Mouse (Mus musculus) kidney, embryonic 15.5 days (tissue): ENCODE results near the gene Apoh. TPM values are rescaled to one million over a fixed set of nuclear protein-coding genes. Genes with fewer than 3 reads are reported as not detected.

Experiments used
- ATAC-seq: fragments of 200-750 bp; cut with Nextera tagmentation; replicated peaks from 2 replicates; pipeline ENCODE4 v1.8.0; 2017; ENCODE audit warnings: moderate TSS enrichment; ENCODE audit not compliant: low FRiP score
- H3K27ac ChIP-seq: fragments of 300-500 bp; sonication (generic); 2 replicates; pipeline ENCODE4 v1.5.1; 2015; ENCODE audit warnings: mild to moderate bottlenecking, inconsistent platforms
- H3K27me3 ChIP-seq: fragments of 300-500 bp; sonication (generic); 2 replicates; pipeline ENCODE4 v1.6.1; 2015; ENCODE audit warnings: inconsistent platforms
- H3K36me3 ChIP-seq: fragments of 300-500 bp; sonication (generic); 2 replicates; pipeline ENCODE4 v1.6.1; 2015; ENCODE audit warnings: inconsistent platforms
- H3K4me1 ChIP-seq: fragments of 300-500 bp; sonication (generic); 2 replicates; pipeline ENCODE4 v1.6.1; 2015; ENCODE audit warnings: inconsistent platforms
- H3K4me2 ChIP-seq: fragments of 300-500 bp; sonication (generic); 2 replicates; pipeline ENCODE4 v1.6.1; 2015; ENCODE audit warnings: moderate library complexity, mild to moderate bottlenecking, inconsistent platforms
- H3K4me3 ChIP-seq: fragments of 300-500 bp; sonication (generic); replicated peaks from 2 replicates; pipeline ENCODE4 v1.5.1; 2015; ENCODE audit warnings: mild to moderate bottlenecking, inconsistent platforms
- H3K9ac ChIP-seq: fragments of 300-500 bp; sonication (generic); 2 replicates; pipeline ENCODE4 v1.6.1; 2015; ENCODE audit warnings: mild to moderate bottlenecking, inconsistent platforms
- H3K9me3 ChIP-seq: fragments of 300-500 bp; sonication (generic); replicated peaks from 2 replicates; pipeline ENCODE4 v1.6.1; 2016; ENCODE audit warnings: inconsistent platforms
- WGBS: fragments of 180-500 bp; shearing (Covaris S2); methylation state at CpG from one replicate; pipeline ENCODE4 v1.1.7; 2015; ENCODE audit warnings: mixed read lengths; 5-methylcytosine and 5-hydroxymethylcytosine counted together
- polyA plus RNA-seq: library from polyadenylated mRNA; unstranded; fragments of >200 nt; fragmentation: Nextera tagmentation; extraction: Ambion mirVana; gene quantifications from 2 replicates; pipeline ENCODE4 v1.2.1, GENCODE M21; 2015

Gene Apoh
- polyA plus RNA-seq, 1 experiment from 2014 or later, result 7.0 TPM

DNA sequence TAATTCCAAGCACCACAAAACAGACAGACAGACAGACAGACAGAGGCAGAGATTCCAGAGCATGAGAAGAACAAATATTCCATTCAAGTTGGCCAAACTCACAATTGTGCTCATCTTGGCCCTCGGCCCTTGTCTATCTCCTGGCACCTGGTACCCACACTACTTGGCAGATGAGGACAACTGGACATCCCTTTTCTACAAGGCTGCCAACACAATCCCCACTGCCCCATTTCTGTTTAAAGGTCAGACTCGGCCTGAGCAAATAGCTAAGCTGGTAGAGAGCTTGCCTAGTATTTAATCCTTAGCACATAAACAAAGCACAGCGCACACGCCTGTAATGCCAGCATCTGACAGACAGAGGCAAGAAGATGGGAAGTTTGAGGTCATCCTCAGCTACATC, 7.6 kb upstream of the Apoh start:
- 0 out of 2 replicates have a peak, but pooled peaks cover 7% of the 10 kb centered on the region for H3K36me3 ChIP-seq
- WGBS, result 93% methylated on average over 4 of the region's 4 CpGs
- H3K4me3 ChIP-seq, result no peak overlapping the region
- no peak overlapping the region for H3K9ac ChIP-seq
- peaks cover 43% of the 10 kb centered on the region for H3K4me1 ChIP-seq
- H3K27me3 ChIP-seq, result no peaks in the 10 kb centered on the region
- H3K9me3 ChIP-seq, result no peaks in the 10 kb centered on the region
- no peak overlapping the region for H3K27ac ChIP-seq
- ATAC-seq, result no peak
- no peak overlapping the region for H3K4me2 ChIP-seq

DNA sequence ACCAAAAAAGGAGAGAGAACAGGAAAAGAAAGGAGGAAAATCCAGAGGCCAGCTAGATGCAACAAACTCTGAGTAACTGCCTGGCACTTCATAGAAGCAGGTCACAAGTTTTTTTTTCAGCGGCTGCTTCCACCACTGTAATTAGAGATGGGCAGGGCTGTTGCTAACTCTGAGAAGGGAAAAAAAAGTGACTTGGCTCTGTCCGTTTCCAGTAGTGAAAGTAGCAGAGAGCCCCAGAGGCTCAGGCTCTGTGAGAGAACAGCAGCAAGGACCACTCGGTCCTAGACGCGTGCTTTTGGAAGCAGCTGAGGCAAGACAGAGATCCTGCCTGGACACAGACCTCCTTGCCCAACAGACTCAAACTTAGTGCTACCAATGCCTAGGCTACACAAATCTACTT, 6.7 kb upstream of the Apoh start:
- no peaks in the 10 kb centered on the region for H3K27me3 ChIP-seq
- no peak overlapping the region for H3K4me3 ChIP-seq
- peak overlapping the region; percentile 30; the same call in 1 of the 2 replicates for H3K27ac ChIP-seq
- 15% methylated on average over 5 of the region's 5 CpGs for WGBS
- 0 out of 2 replicates have a peak, but pooled peaks cover 7% of the 10 kb centered on the region for H3K36me3 ChIP-seq
- H3K9me3 ChIP-seq, result no peaks in the 10 kb centered on the region
- ATAC-seq, result no peak
- H3K4me2 ChIP-seq, result no peak overlapping the region
- peaks cover 43% of the 10 kb centered on the region for H3K4me1 ChIP-seq
- no peak overlapping the region for H3K9ac ChIP-seq

DNA sequence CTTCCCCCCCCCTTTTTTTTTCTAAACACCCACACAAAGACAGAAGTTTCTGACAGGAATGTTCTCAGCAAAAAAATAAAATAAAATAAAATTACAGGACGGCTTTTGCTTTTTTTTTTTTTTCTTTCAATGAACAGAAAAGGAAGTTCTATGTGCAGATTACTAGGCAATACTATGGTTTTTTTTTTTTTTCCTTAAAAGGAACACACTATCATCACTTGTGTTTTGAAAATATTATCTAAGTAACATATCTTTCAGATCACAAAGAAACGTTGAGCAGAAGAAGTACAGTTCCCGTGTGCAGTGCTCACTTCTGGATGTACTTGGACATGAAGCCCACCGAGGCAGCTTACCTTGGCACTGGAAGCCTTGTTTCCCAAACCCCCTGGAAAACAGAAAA, 2.9 kb upstream of the Apoh start:
- no peaks in the 10 kb centered on the region for H3K9me3 ChIP-seq
- no peaks in the 10 kb centered on the region for H3K27me3 ChIP-seq
- H3K27ac ChIP-seq, result no peak overlapping the region
- 0 out of 2 replicates have a peak, but pooled peaks cover 7% of the 10 kb centered on the region for H3K36me3 ChIP-seq
- WGBS, result 80% methylated on average over 4 of the region's 4 CpGs
- no peak overlapping the region for H3K4me3 ChIP-seq
- ATAC-seq, result no peak
- no peak overlapping the region for H3K4me2 ChIP-seq
- H3K9ac ChIP-seq, result no peak overlapping the region
- peaks cover 42% of the 10 kb centered on the region for H3K4me1 ChIP-seq

DNA sequence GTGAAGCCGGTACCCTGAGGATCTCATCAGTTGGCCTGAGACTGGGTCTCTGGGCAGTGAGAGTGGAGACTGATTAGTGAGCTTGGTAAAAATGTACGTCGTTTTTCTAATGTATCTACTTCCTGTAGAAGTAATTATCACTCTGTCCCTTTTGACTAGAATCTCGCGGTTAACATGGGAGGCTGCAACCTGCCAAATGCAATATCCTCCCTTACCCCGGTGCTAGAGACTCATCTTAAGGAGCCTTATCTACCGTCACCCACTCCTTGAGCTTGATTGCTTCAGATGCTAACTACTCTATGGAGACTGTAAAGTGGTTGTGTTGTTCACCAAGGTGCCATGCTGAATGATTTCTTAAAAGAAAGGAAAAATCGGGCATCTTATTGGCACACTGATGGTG, 1.4 kb upstream of the Apoh start:
- no peaks in the 10 kb centered on the region for H3K9me3 ChIP-seq
- H3K36me3 ChIP-seq, result 0 out of 2 replicates have a peak, but pooled peaks cover 7% of the 10 kb centered on the region
- H3K9ac ChIP-seq, result no peak overlapping the region
- 45% methylated on average over 8 of the region's 8 CpGs for WGBS
- H3K27me3 ChIP-seq, result no peaks in the 10 kb centered on the region
- H3K4me2 ChIP-seq, result peak overlapping the region; percentile 99
- H3K4me1 ChIP-seq, result peaks cover 30% of the 10 kb centered on the region
- peak overlapping the region; percentile 85 for H3K4me3 ChIP-seq
- no peak for ATAC-seq
- no peak overlapping the region for H3K27ac ChIP-seq

DNA sequence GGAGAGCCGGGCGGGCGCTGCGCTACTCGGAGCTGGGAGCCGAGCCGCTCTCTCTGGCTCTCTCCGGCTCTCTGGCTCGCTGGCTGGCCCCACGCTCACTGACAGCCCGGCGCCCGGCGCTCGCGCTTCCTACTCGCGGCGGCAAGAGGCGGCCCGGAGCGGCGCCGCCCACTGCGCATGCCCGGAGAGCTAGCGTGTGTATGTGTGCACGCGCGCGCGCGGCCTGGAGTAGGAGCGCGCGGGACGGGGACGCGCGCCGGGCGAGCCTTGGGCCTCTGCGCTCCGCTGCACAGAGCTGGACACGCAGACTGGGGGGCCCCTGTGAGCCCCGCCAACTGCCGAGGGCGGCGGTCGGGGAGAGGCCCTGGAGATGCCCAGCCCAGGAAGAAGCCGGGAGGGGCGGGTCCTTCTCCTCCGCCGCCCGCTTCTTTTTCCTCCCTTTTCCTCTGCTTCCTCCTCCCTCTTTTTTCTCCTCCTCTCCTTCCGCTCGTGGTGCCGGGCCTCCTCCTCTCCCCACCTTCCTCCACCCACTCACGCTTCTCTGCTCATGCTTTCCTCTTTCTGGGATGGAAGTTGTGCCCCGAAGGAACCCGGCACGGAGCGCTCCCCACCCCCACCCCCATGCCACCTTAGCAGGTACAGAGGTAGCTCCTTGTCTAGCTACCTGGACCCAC, 772 bp downstream of the Apoh start, which contains the start of gene Prkca:
TSS of gene Prkca (minus strand) at position 140 of the 674 bp plus-strand sequence.
- H3K9me3 ChIP-seq, result no peaks in the 10 kb centered on the region
- 0 out of 2 replicates have a peak, but pooled peaks cover 3% of the 10 kb centered on the region for H3K36me3 ChIP-seq
- H3K4me1 ChIP-seq, result peaks cover 22% of the 10 kb centered on the region
- peak within 1 kb of the TSS; percentile 81 for H3K9ac ChIP-seq
- peak within 1 kb of the TSS; percentile 86 for H3K27ac ChIP-seq
- peak within 1 kb of the TSS; percentile 99 for H3K4me2 ChIP-seq
- ATAC-seq, result peak; percentile 95
- H3K27me3 ChIP-seq, result no peaks in the 10 kb centered on the region
- H3K4me3 ChIP-seq, result peak within 1 kb of the TSS; percentile 85
- under 1% methylated on average over 55 of the region's 63 CpGs for WGBS

DNA sequence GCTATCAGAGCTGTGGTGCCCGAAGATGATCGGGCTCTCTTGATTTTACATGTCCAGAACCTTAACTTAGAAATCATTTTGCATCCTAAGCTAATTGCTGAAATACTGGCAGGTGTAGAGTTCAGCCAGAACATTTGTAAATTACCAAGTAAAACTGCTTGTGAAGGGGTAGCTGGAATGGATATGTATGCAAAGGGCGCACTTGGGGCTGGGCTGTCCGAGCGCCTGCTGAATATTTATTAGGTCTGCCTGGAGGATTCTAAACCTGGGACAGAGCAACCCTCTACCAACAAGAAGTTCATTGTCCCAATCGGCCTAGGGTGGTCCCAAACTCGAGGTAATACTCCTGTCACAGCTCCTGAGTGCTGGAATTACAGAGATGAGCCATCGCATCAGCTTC, 1.6 kb downstream of the Apoh start:
- peak overlapping the region; percentile 99 for H3K4me2 ChIP-seq
- no peak overlapping the region for H3K9ac ChIP-seq
- no peak for ATAC-seq
- peaks cover 22% of the 10 kb centered on the region for H3K4me1 ChIP-seq
- 57% methylated on average over 8 of the region's 8 CpGs for WGBS
- H3K27ac ChIP-seq, result no peak overlapping the region
- H3K4me3 ChIP-seq, result peak overlapping the region; percentile 85
- 0 out of 2 replicates have a peak, but pooled peaks cover 2% of the 10 kb centered on the region for H3K36me3 ChIP-seq
- H3K27me3 ChIP-seq, result no peaks in the 10 kb centered on the region
- H3K9me3 ChIP-seq, result no peaks in the 10 kb centered on the region

DNA sequence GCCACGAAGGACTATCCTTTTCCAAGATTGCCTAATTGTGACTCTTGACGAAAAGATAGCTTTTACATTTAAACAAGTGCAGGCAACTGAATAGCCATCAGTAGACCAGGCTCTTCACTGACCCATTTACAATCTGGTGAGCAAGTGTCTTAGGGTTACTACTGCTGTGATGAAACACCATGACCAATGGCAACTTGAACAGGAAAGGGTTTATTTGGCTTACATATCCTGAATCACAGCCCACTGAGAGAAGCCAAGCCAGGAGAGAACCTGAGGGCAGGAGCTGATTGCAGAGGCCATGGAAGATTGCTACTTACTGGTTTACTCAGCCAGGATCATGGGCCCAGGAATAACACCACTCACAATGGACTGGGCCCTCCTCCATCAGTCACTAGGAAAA, 2.2 kb downstream of the Apoh start:
- WGBS, result 83% methylated on average over 2 of the region's 2 CpGs
- ATAC-seq, result no peak
- H3K9ac ChIP-seq, result no peak overlapping the region
- no peak overlapping the region for H3K4me2 ChIP-seq
- no peak overlapping the region for H3K27ac ChIP-seq
- H3K4me1 ChIP-seq, result peaks cover 22% of the 10 kb centered on the region
- H3K36me3 ChIP-seq, result no peaks in the 10 kb centered on the region
- no peaks in the 10 kb centered on the region for H3K27me3 ChIP-seq
- H3K4me3 ChIP-seq, result no peak overlapping the region
- H3K9me3 ChIP-seq, result no peaks in the 10 kb centered on the region

DNA sequence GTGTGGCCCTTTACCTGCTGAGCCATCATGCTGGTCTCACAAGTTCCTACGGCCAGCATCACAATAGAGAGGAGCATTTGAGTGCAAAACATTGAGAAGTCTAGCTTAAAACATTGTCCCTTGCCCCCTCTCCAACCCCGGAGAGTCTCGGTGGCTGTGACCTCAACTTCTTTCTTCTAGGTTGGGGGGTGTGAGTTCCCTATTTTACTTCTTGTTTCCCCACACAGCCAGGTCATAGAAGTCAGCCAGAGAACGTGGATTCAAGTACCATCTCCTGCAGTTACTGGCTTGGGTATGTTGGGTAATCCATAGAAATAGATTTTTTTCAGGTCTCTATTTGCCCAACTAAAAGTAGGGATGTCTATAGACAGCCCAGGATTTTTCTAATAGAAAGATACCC, 7.6 kb downstream of the Apoh start:
- Histone ChIP-seq H3K27me3 (no peaks in the 10 kb centered on the region), H3K27ac (no peak overlapping the region), H3K4me3 (no peak overlapping the region), H3K4me1 (no peaks in the 10 kb centered on the region), H3K36me3 (no peaks in the 10 kb centered on the region), H3K9ac (no peak overlapping the region), H3K9me3 (no peaks in the 10 kb centered on the region), H3K4me2 (no peak overlapping the region)
- no peak for ATAC-seq
- 85% methylated on average over 4 of the region's 4 CpGs for WGBS

DNA sequence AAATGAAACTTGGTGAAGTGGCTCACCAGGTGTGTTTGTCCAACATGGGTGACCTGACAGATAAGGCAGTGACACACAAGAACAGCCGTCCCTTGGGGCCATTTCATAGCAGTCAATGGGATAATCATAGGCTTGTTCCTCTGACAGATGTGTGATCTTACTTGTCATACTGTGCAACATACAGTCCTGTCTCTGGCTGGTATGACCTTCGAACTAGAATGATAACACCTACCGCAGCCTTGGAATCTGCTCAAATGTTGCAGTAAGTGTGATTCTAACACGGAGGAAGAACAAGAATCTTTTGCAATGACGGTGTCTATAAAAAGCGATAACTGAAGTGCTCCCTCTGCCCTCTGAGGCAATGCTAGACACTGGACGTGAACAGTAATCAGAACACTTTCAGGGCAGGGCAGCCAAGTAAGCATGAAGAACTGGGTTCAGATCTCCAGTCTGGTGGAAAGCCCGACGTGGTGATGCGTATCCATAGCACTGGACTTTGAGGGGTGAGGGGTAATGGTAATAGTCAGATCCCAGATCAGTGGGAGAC, 9.8 kb downstream of the Apoh start:
- Histone ChIP-seq H3K27ac (no peak overlapping the region), H3K9me3 (no peaks in the 10 kb centered on the region), H3K27me3 (no peaks in the 10 kb centered on the region), H3K4me1 (no peaks in the 10 kb centered on the region), H3K4me2 (no peak overlapping the region), H3K36me3 (no peaks in the 10 kb centered on the region), H3K4me3 (no peak overlapping the region), H3K9ac (no peak overlapping the region)
- 90% methylated on average over 10 of the region's 10 CpGs for whole genome bisulfite sequencing
- ATAC-seq, result no peak

DNA sequence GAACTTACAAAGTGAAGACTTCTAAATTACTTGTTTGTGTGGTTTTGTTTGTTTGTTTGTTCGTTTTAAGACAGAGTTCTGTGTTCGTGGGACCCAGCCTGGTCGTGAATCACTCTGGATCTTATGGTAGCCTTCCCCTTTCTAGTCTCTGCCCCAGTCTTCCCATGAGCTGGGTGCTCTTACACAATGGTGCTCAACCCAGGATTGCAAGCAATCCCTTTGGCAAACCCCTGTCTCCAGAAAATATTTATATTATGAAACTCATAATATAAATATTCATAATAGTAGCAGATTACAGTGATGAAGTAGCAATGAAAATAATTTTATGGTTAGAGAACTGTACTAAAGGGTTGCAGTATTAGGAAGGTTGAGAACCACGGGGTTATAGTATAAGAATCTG, 12.9 kb downstream of the Apoh start:
- no peaks in the 10 kb centered on the region for H3K4me1 ChIP-seq
- H3K36me3 ChIP-seq, result no peaks in the 10 kb centered on the region
- no peak overlapping the region for H3K9ac ChIP-seq
- H3K4me2 ChIP-seq, result no peak overlapping the region
- no peaks in the 10 kb centered on the region for H3K9me3 ChIP-seq
- H3K4me3 ChIP-seq, result no peak overlapping the region
- ATAC-seq, result no peak
- no peak overlapping the region for H3K27ac ChIP-seq
- 71% methylated on average over 4 of the region's 4 CpGs for WGBS
- H3K27me3 ChIP-seq, result no peaks in the 10 kb centered on the region

DNA sequence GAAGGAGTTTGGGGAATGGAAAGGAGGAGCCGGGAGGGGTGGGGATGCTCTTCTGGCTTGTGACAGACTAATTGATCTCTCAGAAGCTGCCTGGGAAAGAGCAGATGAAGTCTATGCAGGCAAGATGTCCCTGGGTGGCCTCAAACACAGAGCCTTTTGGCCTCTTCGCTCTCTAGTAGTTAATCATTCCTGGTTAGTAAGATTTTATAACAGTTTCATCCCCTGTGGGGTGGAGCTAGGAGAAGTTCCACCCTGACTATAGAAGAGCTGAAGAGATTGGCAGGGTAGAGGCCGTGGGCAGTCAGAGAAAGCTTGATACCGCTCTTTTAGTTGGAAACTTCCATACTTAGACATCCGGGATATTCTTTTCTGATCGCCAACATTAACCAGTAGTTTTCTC, 15.8 kb downstream of the Apoh start:
- 61% methylated on average over 6 of the region's 6 CpGs for WGBS
- Histone ChIP-seq H3K27me3 (no peaks in the 10 kb centered on the region), H3K4me1 (no peaks in the 10 kb centered on the region), H3K36me3 (no peaks in the 10 kb centered on the region), H3K4me3 (no peak overlapping the region), H3K27ac (no peak overlapping the region), H3K4me2 (no peak overlapping the region), H3K9ac (no peak overlapping the region), H3K9me3 (no peaks in the 10 kb centered on the region)
- ATAC-seq, result no peak

DNA sequence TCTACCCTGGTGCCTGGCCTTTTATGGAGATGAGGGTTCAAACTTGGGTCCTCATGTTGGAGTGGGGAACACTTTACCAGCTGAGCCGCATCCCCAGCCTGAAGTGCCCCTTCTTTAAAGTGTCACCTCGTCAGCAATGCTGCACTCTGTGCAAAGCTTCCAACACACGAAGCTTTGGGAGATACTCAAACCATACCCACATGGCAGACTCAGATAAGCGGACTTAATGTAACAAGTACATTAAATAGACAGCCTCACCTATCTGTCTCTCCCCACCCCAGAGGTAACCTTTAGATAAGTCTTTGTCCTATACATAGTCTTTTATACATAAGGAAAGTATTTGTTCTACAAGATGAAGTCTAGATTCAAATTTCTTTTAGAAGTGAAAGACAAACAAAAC, 17.8 kb downstream of the Apoh start:
- no peaks in the 10 kb centered on the region for H3K9me3 ChIP-seq
- H3K36me3 ChIP-seq, result no peaks in the 10 kb centered on the region
- whole genome bisulfite sequencing, result 90% methylated on average over 4 of the region's 4 CpGs
- ATAC-seq, result no peak
- H3K4me1 ChIP-seq, result peaks cover 13% of the 10 kb centered on the region; the same call in 1 of the 2 replicates
- no peak overlapping the region for H3K4me3 ChIP-seq
- no peak overlapping the region for H3K27ac ChIP-seq
- H3K9ac ChIP-seq, result no peak overlapping the region
- H3K27me3 ChIP-seq, result no peaks in the 10 kb centered on the region
- no peak overlapping the region for H3K4me2 ChIP-seq
